Mouse (Mus musculus) forebrain, postnatal 0 days (tissue): Measurements from ENCODE around the gene Gm11027. TPM values are rescaled to one million over a fixed set of nuclear protein-coding genes. Genes with fewer than 3 reads are reported as not detected.

ENCODE experiments used
- ATAC-seq: fragments of 200-750 bp; cut with Nextera tagmentation; 2 replicates; pipeline ENCODE4 v1.8.0; 2017; ENCODE audit warnings: mild to moderate bottlenecking, moderate library complexity
- DNase-seq: peaks from one replicate; pipeline ENCODE4 v3.0.0-alpha.2; 2015
- H3K27ac ChIP-seq: fragments of 300-500 bp; sonication (generic); 2 replicates; pipeline ENCODE4 v1.5.1; 2014; ENCODE audit warnings: low read depth, mild to moderate bottlenecking, antibody characterized with exemption, low read length, moderate library complexity, mixed read lengths
- H3K27me3 ChIP-seq: fragments of 300-500 bp; sonication (generic); 2 replicates; pipeline ENCODE4 v1.6.1; 2014; ENCODE audit warnings: mild to moderate bottlenecking, low read length, mixed read lengths; ENCODE audit not compliant: insufficient read depth
- H3K36me3 ChIP-seq: fragments of 300-500 bp; sonication (generic); 2 replicates; pipeline ENCODE4 v1.6.1; 2014; ENCODE audit warnings: mild to moderate bottlenecking, moderate library complexity; ENCODE audit not compliant: insufficient read depth
- H3K4me1 ChIP-seq: fragments of 300-500 bp; sonication (generic); 2 replicates; pipeline ENCODE4 v1.6.1; 2014; ENCODE audit warnings: antibody characterized with exemption; ENCODE audit not compliant: insufficient read depth
- H3K4me2 ChIP-seq: fragments of 300-500 bp; sonication (generic); 2 replicates; pipeline ENCODE4 v1.6.1; 2014; ENCODE audit warnings: low read depth, mild to moderate bottlenecking, moderate library complexity
- H3K4me3 ChIP-seq: fragments of 300-500 bp; sonication (generic); 2 replicates; pipeline ENCODE4 v1.5.1; 2014; ENCODE audit warnings: low read depth, low read length, mixed read lengths
- H3K9ac ChIP-seq: fragments of 300-500 bp; sonication (generic); 2 replicates; pipeline ENCODE4 v1.6.1; 2014; ENCODE audit warnings: mild to moderate bottlenecking
- H3K9me3 ChIP-seq: fragments of 300-500 bp; sonication (generic); 2 replicates; pipeline ENCODE4 v1.6.1; 2016; ENCODE audit warnings: low read length
- CTCF ChIP-seq: sonication (generic); IDR thresholded peaks from 2 replicates; pipeline ENCODE4 v1.5.1; 2016; ENCODE audit warnings: antibody characterized with exemption, control low read depth, low read depth
- WGBS: fragments of 180-500 bp; shearing (Covaris S2); extraction: QIAGEN DNeasy Blood & Tissue Kit; methylation state at CpG from one replicate; pipeline ENCODE4 v1.1.7; 2014; 5-methylcytosine and 5-hydroxymethylcytosine counted together
- polyA plus RNA-seq: library from polyadenylated mRNA; unstranded; fragments of >200 nt; fragmentation: Nextera tagmentation; extraction: Ambion mirVana; gene quantifications from 2 replicates; pipeline ENCODE4 v1.2.1, GENCODE M21; 2015
- total RNA-seq: library from RNA; depleted of rRNA; stranded (reverse); fragments of >200 nt; gene quantifications from 2 replicates; pipeline ENCODE4 v1.2.3, GENCODE M21; 2014

The Gm11027 gene
- total and polyA plus RNA-seq, 2 experiments from 2014 or later, result not detected

DNA sequence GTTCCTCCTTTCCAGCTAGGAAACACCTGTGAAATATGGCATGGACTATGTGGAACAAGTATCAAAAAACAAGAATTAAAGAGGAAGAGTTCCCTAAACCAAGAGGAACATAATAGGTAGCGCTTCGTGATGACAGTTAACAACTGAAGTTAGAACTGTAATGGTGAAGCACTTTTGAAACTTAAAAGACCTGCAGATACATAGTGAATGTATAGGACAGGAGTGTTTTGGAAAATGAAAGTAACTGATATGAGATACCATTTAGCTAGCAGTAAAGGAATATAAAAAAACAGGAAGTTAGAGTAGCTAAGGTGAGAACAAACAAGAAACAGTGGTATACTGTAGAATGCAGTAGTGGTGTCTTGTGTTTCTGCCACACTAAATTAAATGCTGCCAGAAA, 7.7 kb downstream of the Gm11027 start:
- H3K4me2 ChIP-seq, result 0 out of 2 replicates have a peak overlapping the region, but pooled peaks have one; percentile 8
- H3K9ac ChIP-seq, result no peak overlapping the region
- no peak for TF ChIP-seq CTCF
- no peaks in the 10 kb centered on the region for H3K27me3 ChIP-seq
- 94% methylated on average over 2 of the region's 2 CpGs for WGBS
- H3K4me1 ChIP-seq, result peaks cover 11% of the 10 kb centered on the region; the same call in 1 of the 2 replicates
- ATAC-seq (no peak), DNase-seq (no peak)
- H3K27ac ChIP-seq, result no peak overlapping the region
- H3K9me3 ChIP-seq, result no peaks in the 10 kb centered on the region
- H3K4me3 ChIP-seq, result no peak overlapping the region
- no peaks in the 10 kb centered on the region for H3K36me3 ChIP-seq

DNA sequence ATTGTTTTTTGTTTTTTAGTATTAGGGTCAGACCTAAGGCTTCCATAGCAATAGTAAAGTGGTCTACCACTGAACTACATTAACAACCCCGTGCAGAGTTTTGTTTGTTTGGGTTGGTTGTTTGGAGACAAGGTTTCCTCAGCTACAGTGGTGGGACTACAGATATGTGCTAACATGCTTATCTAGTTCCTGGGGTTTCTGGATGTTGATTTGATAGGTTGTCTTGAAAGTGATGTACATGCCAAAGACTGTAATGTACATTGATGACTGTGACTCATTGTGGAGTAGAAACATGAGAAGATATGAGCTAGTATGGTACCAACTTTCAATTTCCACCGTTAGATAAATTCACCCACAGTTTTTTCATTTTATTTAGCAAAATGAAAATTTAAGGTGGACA, 8.3 kb downstream of the Gm11027 start:
- H3K9me3 ChIP-seq, result no peaks in the 10 kb centered on the region
- WGBS, result 86% methylated on average over 2 of the region's 2 CpGs
- no peaks in the 10 kb centered on the region for H3K27me3 ChIP-seq
- no peaks in the 10 kb centered on the region for H3K36me3 ChIP-seq
- no peak overlapping the region for H3K9ac ChIP-seq
- H3K4me3 ChIP-seq, result no peak overlapping the region
- no peak for DNase-seq
- no peak for ATAC-seq
- no peak overlapping the region for H3K27ac ChIP-seq
- no peak for TF ChIP-seq CTCF
- H3K4me2 ChIP-seq, result no peak overlapping the region
- H3K4me1 ChIP-seq, result peaks cover 11% of the 10 kb centered on the region; the same call in 1 of the 2 replicates

DNA sequence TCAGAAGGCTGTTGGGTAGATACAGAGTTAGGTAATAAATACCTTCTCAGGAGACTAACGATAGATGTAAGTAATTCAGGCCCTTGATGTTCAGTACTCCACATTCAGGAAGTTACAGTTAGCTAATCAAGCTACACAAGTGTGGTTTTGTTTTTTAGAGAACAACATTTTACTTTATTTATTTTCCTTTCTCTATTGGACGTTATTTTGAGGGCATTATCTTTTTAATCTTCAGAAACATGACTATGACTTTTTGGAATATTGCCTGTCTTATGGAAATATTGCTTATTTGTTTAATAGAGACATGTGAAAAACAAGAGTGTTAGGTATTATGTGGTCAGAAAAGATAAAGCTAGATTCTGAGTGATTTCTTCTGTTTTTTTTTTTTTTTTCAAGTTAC, 18.0 kb downstream of the Gm11027 start:
- Histone ChIP-seq H3K27me3 (no peaks in the 10 kb centered on the region), H3K27ac (no peak overlapping the region), H3K9me3 (no peaks in the 10 kb centered on the region), H3K4me3 (no peak overlapping the region), H3K36me3 (no peaks in the 10 kb centered on the region), H3K4me1 (no peaks in the 10 kb centered on the region), H3K4me2 (no peak overlapping the region), H3K9ac (no peak overlapping the region)
- ATAC-seq (no peak), DNase-seq (no peak)
- TF ChIP-seq CTCF, result no peak
- WGBS, result 83% methylated on average over 2 of the region's 2 CpGs

DNA sequence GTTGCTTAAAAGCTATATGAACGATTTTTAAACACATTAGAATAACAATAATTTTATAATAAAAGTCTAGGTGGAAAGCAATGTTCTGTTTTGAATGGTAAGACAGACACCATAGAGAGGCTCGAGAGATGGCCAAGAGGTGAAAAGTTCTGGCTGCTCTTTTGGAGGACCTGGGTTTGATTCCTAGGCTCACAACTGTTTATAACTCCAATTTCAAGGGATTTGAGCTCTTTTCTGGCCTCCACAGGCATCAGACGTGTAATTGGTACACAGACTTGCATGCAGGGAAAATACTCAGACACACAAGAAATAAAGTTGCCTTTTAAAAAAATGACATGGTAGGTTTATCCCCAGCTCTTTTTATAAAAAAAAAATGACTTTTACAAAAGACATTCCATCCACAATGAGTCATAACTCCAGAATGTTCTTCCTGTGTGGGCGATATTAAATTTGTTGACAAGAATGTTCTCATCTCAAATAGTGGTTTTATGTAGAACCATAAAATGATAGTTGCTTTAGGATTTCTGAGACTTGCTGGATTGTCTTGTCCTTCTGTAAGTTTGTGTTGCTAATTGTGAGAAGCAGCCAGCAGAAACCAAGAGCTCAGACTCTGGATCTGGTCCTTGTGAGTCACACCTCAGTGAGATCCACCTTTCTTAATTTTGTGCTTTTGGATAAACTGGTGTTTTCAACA, 18.6 kb downstream of the Gm11027 start:
- no peak for TF ChIP-seq CTCF
- H3K4me2 ChIP-seq, result no peak overlapping the region
- H3K9me3 ChIP-seq, result no peaks in the 10 kb centered on the region
- H3K4me3 ChIP-seq, result no peak overlapping the region
- no peak for DNase-seq
- 82% methylated on average over 4 of the region's 4 CpGs for WGBS
- no peak for ATAC-seq
- H3K27me3 ChIP-seq, result no peaks in the 10 kb centered on the region
- no peaks in the 10 kb centered on the region for H3K4me1 ChIP-seq
- H3K27ac ChIP-seq, result no peak overlapping the region
- no peaks in the 10 kb centered on the region for H3K36me3 ChIP-seq
- H3K9ac ChIP-seq, result no peak overlapping the region

DNA sequence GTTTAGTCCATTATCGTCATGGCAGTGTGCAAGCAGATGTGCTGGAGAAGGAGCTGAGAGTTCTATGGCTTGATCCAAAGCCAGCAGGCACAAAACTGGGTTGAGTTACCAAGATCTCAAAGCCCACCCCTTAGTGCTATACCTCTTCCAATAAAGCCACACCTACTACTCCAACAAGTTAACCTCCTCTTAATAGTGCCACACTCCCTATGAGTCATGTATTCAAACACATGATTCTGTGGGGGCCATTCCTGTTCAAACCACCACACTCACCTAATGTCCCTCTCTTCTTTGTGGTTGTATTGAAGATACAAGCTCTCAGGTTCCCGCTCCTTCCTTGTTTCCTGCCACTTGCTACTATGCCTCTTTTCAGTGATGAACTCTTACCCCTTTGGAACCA, 24.7 kb downstream of the Gm11027 start:
- Histone ChIP-seq H3K36me3 (no peaks in the 10 kb centered on the region), H3K4me3 (no peak overlapping the region), H3K4me2 (no peak overlapping the region), H3K27ac (no peak overlapping the region), H3K4me1 (no peaks in the 10 kb centered on the region), H3K9me3 (no peaks in the 10 kb centered on the region), H3K9ac (no peak overlapping the region), H3K27me3 (no peaks in the 10 kb centered on the region)
- 100% methylated on average over 2 of the region's 2 CpGs for WGBS
- TF ChIP-seq CTCF, result no peak
- ATAC-seq (no peak), DNase-seq (no peak)

DNA sequence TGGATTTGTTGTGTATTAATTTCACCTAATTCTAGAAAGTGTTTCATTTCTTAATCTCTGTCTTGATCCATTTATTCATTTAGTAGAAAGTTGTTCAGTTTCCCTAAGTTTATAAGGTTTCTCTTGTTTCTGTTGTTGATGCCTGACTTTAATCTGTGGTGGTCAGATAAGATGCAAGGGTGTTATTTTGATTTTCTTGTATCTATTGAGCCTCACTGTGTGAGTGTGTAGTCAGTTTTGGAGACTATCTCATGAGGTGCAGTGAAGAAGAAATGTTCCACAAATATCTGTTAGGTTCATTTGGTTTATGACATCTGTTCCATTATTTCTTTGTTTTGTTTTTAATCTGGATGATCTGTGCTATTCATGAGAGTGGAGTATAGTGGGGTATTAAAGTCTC, 27.0 kb downstream of the Gm11027 start:
- no peak for TF ChIP-seq CTCF
- H3K27me3 ChIP-seq, result no peaks in the 10 kb centered on the region
- H3K27ac ChIP-seq, result no peak overlapping the region
- H3K4me3 ChIP-seq, result no peak overlapping the region
- H3K9ac ChIP-seq, result no peak overlapping the region
- DNase-seq (no peak), ATAC-seq (no peak)
- no peaks in the 10 kb centered on the region for H3K36me3 ChIP-seq
- no peak overlapping the region for H3K4me2 ChIP-seq
- no peaks in the 10 kb centered on the region for H3K9me3 ChIP-seq
- H3K4me1 ChIP-seq, result no peaks in the 10 kb centered on the region

DNA sequence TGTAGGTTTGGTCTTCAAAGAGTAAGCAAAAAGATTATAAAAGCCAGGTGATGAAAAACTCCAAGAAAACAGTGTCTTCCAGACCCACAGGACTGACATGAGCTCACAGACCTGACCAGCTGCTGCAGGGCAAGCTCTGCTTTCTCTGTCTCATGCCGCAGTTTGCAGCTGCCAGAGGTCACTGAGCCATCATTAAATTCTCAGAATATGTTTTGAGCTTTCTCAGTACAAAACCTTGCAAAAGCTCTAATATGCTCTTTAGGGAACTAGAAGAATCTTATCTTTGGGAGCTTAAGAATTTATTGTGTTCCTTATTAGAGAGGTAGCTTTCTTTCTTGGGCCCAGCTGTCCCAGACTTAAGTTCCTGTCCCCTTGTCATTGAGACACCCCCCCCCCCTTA, 30.9 kb downstream of the Gm11027 start:
- Histone ChIP-seq H3K4me1 (no peaks in the 10 kb centered on the region), H3K27me3 (no peaks in the 10 kb centered on the region), H3K9me3 (no peaks in the 10 kb centered on the region), H3K9ac (no peak overlapping the region), H3K4me3 (no peak overlapping the region), H3K27ac (no peak overlapping the region), H3K4me2 (no peak overlapping the region), H3K36me3 (no peaks in the 10 kb centered on the region)
- ATAC-seq (no peak), DNase-seq (no peak)
- WGBS, result 79% methylated on average over 1 of the region's 1 CpGs
- TF ChIP-seq CTCF, result no peak

DNA sequence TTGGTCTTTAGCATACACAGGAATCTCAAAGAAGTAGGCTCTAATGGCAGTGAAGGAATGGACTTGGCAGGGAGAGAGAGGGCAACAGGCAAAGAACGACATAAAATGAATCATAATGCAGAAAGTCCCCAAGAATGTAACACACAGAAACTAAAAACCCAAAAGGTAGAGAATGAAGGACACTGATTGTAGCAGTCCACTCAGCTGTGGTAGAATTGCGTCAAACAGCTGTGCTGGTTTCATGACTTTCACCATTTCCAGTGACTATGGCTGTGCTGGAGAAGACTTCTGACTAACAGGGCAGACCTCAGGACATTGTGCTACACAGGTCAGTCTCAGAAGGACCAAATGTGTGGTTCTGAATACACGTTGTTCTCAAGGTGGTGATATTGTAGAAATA, 32.7 kb downstream of the Gm11027 start:
- H3K9ac ChIP-seq, result no peak overlapping the region
- H3K4me2 ChIP-seq, result no peak overlapping the region
- H3K36me3 ChIP-seq, result no peaks in the 10 kb centered on the region
- no peak for ATAC-seq
- H3K4me1 ChIP-seq, result no peaks in the 10 kb centered on the region
- TF ChIP-seq CTCF, result no peak
- no peak overlapping the region for H3K4me3 ChIP-seq
- no peak for DNase-seq
- no peaks in the 10 kb centered on the region for H3K27me3 ChIP-seq
- H3K9me3 ChIP-seq, result no peaks in the 10 kb centered on the region
- no peak overlapping the region for H3K27ac ChIP-seq
- WGBS, result 88% methylated on average over 3 of the region's 3 CpGs
